Mouse (Mus musculus) CH12.LX (cell line): Measurements from ENCODE around the gene Nfkbia. TPM values are rescaled to one million over a fixed set of nuclear protein-coding genes. Genes with fewer than 3 reads are reported as not detected.

Experiments used
- DNase-seq: peaks from one replicate; pipeline ENCODE4 v3.0.0-alpha.2; 2013; ENCODE audit errors: extremely low read depth
- H3K27ac ChIP-seq: 2 replicates; pipeline ENCODE4 v1.5.1; 2012; ENCODE audit warnings: low read depth, mild to moderate bottlenecking, control low read depth, moderate library complexity; ENCODE audit not compliant: insufficient read depth
- H3K27me3 ChIP-seq: replicated peaks from 2 replicates; pipeline ENCODE3; 2012; ENCODE audit warnings: inconsistent platforms
- H3K36me3 ChIP-seq, 2 experiments: replicated peaks in 1 of 2; 2 replicates each; pipeline versions ENCODE3 to v1.6.1; 2012; ENCODE audit warnings: inconsistent platforms in 1 of 2, low read length in 1 of 2, mild to moderate bottlenecking in 1 of 2, mixed read lengths in 1 of 2, moderate library complexity in 1 of 2; ENCODE audit not compliant: control insufficient read depth in 1 of 2, insufficient read depth in 1 of 2
- H3K4me1 ChIP-seq, 2 experiments: 2 replicates each; pipeline ENCODE4 v1.6.1; 2012; ENCODE audit warnings: inconsistent platforms in 1 of 2, moderate library complexity in 1 of 2; ENCODE audit not compliant: insufficient read depth in 2 of 2, control insufficient read depth in 1 of 2
- H3K4me2 ChIP-seq: 2 replicates; pipeline ENCODE4 v1.6.1; 2012; ENCODE audit warnings: low read depth, mild to moderate bottlenecking, control low read depth; ENCODE audit not compliant: poor library complexity, insufficient read depth, severe bottlenecking
- H3K4me3 ChIP-seq, 3 experiments: fragments of 150-350 bp in 1 of 3; sonication (generic) in 1 of 3; replicated peaks in 1 of 3; 2 replicates each; pipeline versions ENCODE3 to v1.5.1; 2011 to 2012; ENCODE audit warnings: low read depth in 2 of 3, low read length in 2 of 3, mild to moderate bottlenecking in 2 of 3, moderate library complexity in 2 of 3, control low read depth in 1 of 3, improper control_type of control experiment in 1 of 3, inconsistent platforms in 1 of 3, mixed read lengths in 1 of 3; ENCODE audit not compliant: poor library complexity in 1 of 3
- H3K79me2 ChIP-seq: replicated peaks from 2 replicates; pipeline ENCODE4 v1.6.1; 2012; ENCODE audit warnings: mild to moderate bottlenecking, moderate library complexity; ENCODE audit not compliant: control insufficient read depth, poor library complexity, insufficient read depth, severe bottlenecking; ENCODE audit errors: extremely low read depth
- H3K9ac ChIP-seq: 2 replicates; pipeline ENCODE4 v1.6.1; 2012; ENCODE audit warnings: low read depth, mild to moderate bottlenecking, control low read depth, moderate library complexity; ENCODE audit not compliant: insufficient read depth
- H3K9me3 ChIP-seq: replicated peaks from 2 replicates; pipeline ENCODE3; 2012; ENCODE audit warnings: low read length, inconsistent platforms, mixed read lengths
- BHLHE40 ChIP-seq: IDR thresholded peaks from 2 replicates; pipeline ENCODE4 v1.6.1; 2011; ENCODE audit warnings: mild to moderate bottlenecking, low read depth, low read length, improper control_type of control experiment
- CHD2 ChIP-seq: IDR thresholded peaks from 2 replicates; pipeline ENCODE4 v1.6.1; 2011; ENCODE audit warnings: low read length, improper control_type of control experiment
- CTCF ChIP-seq, 2 experiments: IDR thresholded peaks in 1 of 2; conservative IDR thresholded peaks in 1 of 2; 2 replicates each; pipeline ENCODE4 v1.5.1; 2011 to 2012; ENCODE audit warnings: low read depth in 2 of 2, low read length in 2 of 2, improper control_type of control experiment in 1 of 2, inconsistent platforms in 1 of 2, mild to moderate bottlenecking in 1 of 2, moderate library complexity in 1 of 2
- E2F4 ChIP-seq: IDR thresholded peaks from 2 replicates; pipeline ENCODE4 v1.6.1; 2011; ENCODE audit warnings: low read depth, low read length, improper control_type of control experiment; ENCODE audit not compliant: insufficient replicate concordance
- ELF1 ChIP-seq: IDR thresholded peaks from 2 replicates; pipeline ENCODE4 v1.6.1; 2014; ENCODE audit warnings: low read depth, mild to moderate bottlenecking, inconsistent platforms, low read length, improper control_type of control experiment
- GABPA ChIP-seq: IDR thresholded peaks from 2 replicates; pipeline ENCODE4 v1.6.1; 2012; ENCODE audit warnings: low read depth, low read length, improper control_type of control experiment, inconsistent platforms; ENCODE audit not compliant: insufficient replicate concordance
- HCFC1 ChIP-seq: IDR thresholded peaks from 2 replicates; pipeline ENCODE4 v1.6.1; 2012; ENCODE audit warnings: low read depth, mild to moderate bottlenecking, inconsistent platforms, low read length, improper control_type of control experiment
- JUN ChIP-seq: IDR thresholded peaks from 2 replicates; pipeline ENCODE4 v1.6.1; 2011; ENCODE audit warnings: low read depth, mild to moderate bottlenecking, low read length, improper control_type of control experiment, moderate library complexity; ENCODE audit not compliant: insufficient read depth
- JUND ChIP-seq: conservative IDR thresholded peaks from 2 replicates; pipeline ENCODE4 v1.6.1; 2011; ENCODE audit warnings: low read depth, low read length, improper control_type of control experiment
- MAFK ChIP-seq: IDR thresholded peaks from 2 replicates; pipeline ENCODE4 v1.6.1; 2011; ENCODE audit warnings: low read length, improper control_type of control experiment; ENCODE audit not compliant: insufficient replicate concordance
- MEF2A ChIP-seq: IDR thresholded peaks from 2 replicates; pipeline ENCODE4 v1.6.1; 2014; ENCODE audit warnings: low read depth, mild to moderate bottlenecking, inconsistent platforms, low read length, improper control_type of control experiment, borderline replicate concordance
- MXI1 ChIP-seq: IDR thresholded peaks from 2 replicates; pipeline ENCODE4 v1.6.1; 2011; ENCODE audit warnings: mild to moderate bottlenecking, low read depth, low read length, improper control_type of control experiment
- MYC ChIP-seq: IDR thresholded peaks from 2 replicates; pipeline ENCODE4 v1.6.1; 2011; ENCODE audit warnings: low read depth, mild to moderate bottlenecking, improper control_type of control experiment, low read length
- PAX5 ChIP-seq: IDR thresholded peaks from 2 replicates; pipeline ENCODE4 v1.6.1; 2012; ENCODE audit warnings: low read length, inconsistent platforms, mixed read lengths
- POLR2AphosphoS2 ChIP-seq: IDR thresholded peaks from 2 replicates; pipeline ENCODE4 v1.6.1; 2011; ENCODE audit warnings: low read depth, low read length, improper control_type of control experiment
- RCOR1 ChIP-seq: conservative IDR thresholded peaks from 2 replicates; pipeline ENCODE4 v1.6.1; 2012; ENCODE audit warnings: low read depth, mild to moderate bottlenecking, inconsistent platforms, low read length, improper control_type of control experiment
- SIN3A ChIP-seq: IDR thresholded peaks from 2 replicates; pipeline ENCODE4 v1.6.1; 2012; ENCODE audit warnings: low read length, improper control_type of control experiment, inconsistent platforms
- SMC3 ChIP-seq: IDR thresholded peaks from 2 replicates; pipeline ENCODE4 v1.6.1; 2011; ENCODE audit warnings: low read depth, low read length, improper control_type of control experiment
- TBP ChIP-seq: conservative IDR thresholded peaks from 2 replicates; pipeline ENCODE4 v1.6.1; 2011; ENCODE audit warnings: low read depth, low read length, improper control_type of control experiment
- TCF12 ChIP-seq: IDR thresholded peaks from 2 replicates; pipeline ENCODE4 v1.6.1; 2014; ENCODE audit warnings: low read depth, mild to moderate bottlenecking, inconsistent platforms, low read length, improper control_type of control experiment
- UBTF ChIP-seq: IDR thresholded peaks from 2 replicates; pipeline ENCODE4 v1.6.1; 2012; ENCODE audit warnings: low read depth, mild to moderate bottlenecking, inconsistent platforms, low read length, improper control_type of control experiment, moderate library complexity
- ZKSCAN1 ChIP-seq: IDR thresholded peaks from 2 replicates; pipeline ENCODE4 v1.6.1; 2012; ENCODE audit warnings: low read depth, inconsistent platforms, low read length, improper control_type of control experiment, borderline replicate concordance
- ZMIZ1 ChIP-seq: IDR thresholded peaks from 2 replicates; pipeline ENCODE4 v1.6.1; 2012; ENCODE audit warnings: low read depth, mild to moderate bottlenecking, inconsistent platforms, low read length, improper control_type of control experiment
- ZNF384 ChIP-seq: IDR thresholded peaks from 2 replicates; pipeline ENCODE4 v1.6.1; 2012; ENCODE audit warnings: low read depth, low read length, improper control_type of control experiment, inconsistent platforms
- dilution Hi-C: fragments of 300-500 bp; cut with MboI; formaldehyde crosslinking; loops from 2 replicates; pipeline ENCODE4 v1.14.3; 2020; ENCODE audit warnings: low sequenced_read_pairs; ENCODE audit not compliant: extremely low pct_unique_long_range_greater_than_20kb, extremely low pct_ligation_motif_present
- in situ Hi-C: fragments of 300-500 bp; cut with MboI; formaldehyde crosslinking; loops from 3 replicates; pipeline ENCODE4 v1.14.3; 2019; ENCODE audit warnings: low sequenced_read_pairs, low pct_ligation_motif_present, low pct_unique_long_range_greater_than_20kb, mixed read lengths
- polyA plus RNA-seq: library from polyadenylated mRNA; unstranded; fragments of >175 nt; gene quantifications from 2 replicates; pipeline ENCODE4 v1.2.1, GENCODE M21; 2012; ENCODE audit warnings: low read depth; ENCODE audit not compliant: insufficient read length
- total RNA-seq, 2 experiments: library from RNA; depleted of rRNA; stranded (reverse); fragments of 300-350 nt in 1 of 2; fragments of >200 nt in 1 of 2; gene quantifications; 2 replicates each; pipeline ENCODE4 v1.2.3; 2012 to 2014

Nfkbia gene
- total and polyA plus RNA-seq, 3 experiments, result 143 to 702 (median 178) TPM

GRCm38 (mm10) chr12:55474209-55474583 is 18.3 kb downstream of the Nfkbia start:
- no peak overlapping the region for H3K4me2 ChIP-seq
- TF ChIP-seq HCFC1, result no peak
- no peak for TF ChIP-seq MYC
- no peak for TF ChIP-seq MEF2A
- TF ChIP-seq ZKSCAN1, result no peak
- no peak for TF ChIP-seq E2F4
- TF ChIP-seq PAX5, result no peak
- no peak for TF ChIP-seq BHLHE40
- no peak for TF ChIP-seq UBTF
- no peak for TF ChIP-seq JUND
- TF ChIP-seq TCF12, result no peak
- TF ChIP-seq MXI1, result no peak
- no peak for TF ChIP-seq CHD2
- no peak for TF ChIP-seq SMC3
- no peaks in the 10 kb centered on the region for H3K79me2 ChIP-seq
- no peak overlapping the region for H3K4me3 ChIP-seq
- no peak overlapping the region for H3K27ac ChIP-seq
- dilution Hi-C loops (no loop called here), in situ Hi-C loops (no loop called here)
- H3K4me1 ChIP-seq, result peaks cover 33 to 59% of the 10 kb centered on the region in 2 experiments
- DNase-seq, result no peak
- no peaks in the 10 kb centered on the region for H3K27me3 ChIP-seq
- no peak overlapping the region for H3K9ac ChIP-seq
- no peaks in the 10 kb centered on the region for H3K36me3 ChIP-seq
- H3K9me3 ChIP-seq, result no peaks in the 10 kb centered on the region

- dilution Hi-C loops (no loop called here), in situ Hi-C loops (no loop called here)
- H3K4me1 ChIP-seq, result peaks cover 37 to 65% of the 10 kb centered on the region in 2 experiments
- H3K4me3 ChIP-seq, result no peak overlapping the region
- TF ChIP-seq CTCF (conservative IDR thresholded peaks at IDR 0.05 in 1 of 2, IDR thresholded peaks at IDR 0.05 in 1 of 2; ENCODE audit: low read depth in 2 of 2, low read length in 2 of 2), result no peak
- TF ChIP-seq MYC, result no peak
- no peak for TF ChIP-seq TBP
- TF ChIP-seq POLR2AphosphoS2, result no peak
- no peak for TF ChIP-seq SIN3A
- no peak for TF ChIP-seq RCOR1
- no peak for TF ChIP-seq JUN
- TF ChIP-seq GABPA, result no peak
- TF ChIP-seq MAFK, result no peak
- no peak for TF ChIP-seq ZNF384
- TF ChIP-seq ZMIZ1, result no peak
- TF ChIP-seq MEF2A, result no peak
- TF ChIP-seq MXI1, result no peak
- no peak for TF ChIP-seq ELF1
- no peak for TF ChIP-seq HCFC1
- TF ChIP-seq ZKSCAN1, result no peak
- TF ChIP-seq JUND, result no peak
- H3K4me2 ChIP-seq, result no peak overlapping the region
- no peaks in the 10 kb centered on the region for H3K9me3 ChIP-seq
- H3K36me3 ChIP-seq, result no peaks in the 10 kb centered on the region
- no peak for DNase-seq
- no peaks in the 10 kb centered on the region for H3K27me3 ChIP-seq
- no peaks in the 10 kb centered on the region for H3K79me2 ChIP-seq
- no peak overlapping the region for H3K27ac ChIP-seq
- no peak overlapping the region for H3K9ac ChIP-seq
Measured at GRCm38 (mm10) chr12:55473250-55474208, 18.9 kb downstream of the Nfkbia start.
